Mouse (Mus musculus) liver, adult (tissue): Measurements from ENCODE around the gene Acvr2a.

Source experiments
- GATA4 ChIP-seq: IDR thresholded peaks from 2 replicates; pipeline ENCODE4 v1.6.1; 2014; ENCODE audit warnings: mild to moderate bottlenecking, low read length; ENCODE audit not compliant: insufficient replicate concordance

The Acvr2a gene

GRCm38 (mm10) chr2:48833884-48834450 lies 20.1 kb downstream of the Acvr2a start:
- TF ChIP-seq GATA4: no peak

- no peak for TF ChIP-seq GATA4
These were observed 27.9 kb downstream of the Acvr2a start for GRCm38 (mm10) chr2:48841611-48842470.

- TF ChIP-seq GATA4: no peak
These were observed 32.9 kb downstream of the Acvr2a start for GRCm38 (mm10) chr2:48846689-48847398.

- TF ChIP-seq GATA4: no peak
These were observed 54.4 kb downstream of the Acvr2a start for GRCm38 (mm10) chr2:48868199-48868913.

- no peak for TF ChIP-seq GATA4
These were observed 72.0 kb downstream of the Acvr2a start for GRCm38 (mm10) chr2:48885945-48886344.

GRCm38 (mm10) chr2:48895186-48895585 lies 81.3 kb downstream of the Acvr2a start:
- TF ChIP-seq GATA4: no peak

- TF ChIP-seq GATA4: no peak
These were observed 95.0 kb downstream of the Acvr2a start for GRCm38 (mm10) chr2:48908866-48909265.

GRCm38 (mm10) chr2:48914185-48914584 lies 100.3 kb downstream of the Acvr2a start:
- no peak for TF ChIP-seq GATA4

GRCm38 (mm10) chr2:48915832-48916231 lies 101.9 kb downstream of the Acvr2a start:
- no peak for TF ChIP-seq GATA4

- TF ChIP-seq GATA4: no peak
These were observed 121.1 kb downstream of the Acvr2a start for GRCm38 (mm10) chr2:48935058-48935457.

- TF ChIP-seq GATA4: no peak
These were observed 133.9 kb downstream of the Acvr2a start for GRCm38 (mm10) chr2:48947761-48948160.

GRCm38 (mm10) chr2:48948841-48949584 lies 135.1 kb downstream of the Acvr2a start, which contains the start of gene Mbd5:
Gene Mbd5 (plus strand): TSS chr2:48949508.
- TF ChIP-seq GATA4: no peak; the same call in 1 of the 2 replicates

- TF ChIP-seq GATA4: no peak
These were observed 135.9 kb downstream of the Acvr2a start for GRCm38 (mm10) chr2:48949743-48950251.

- TF ChIP-seq GATA4: no peak
These were observed 136.2 kb downstream of the Acvr2a start, which contains the start of gene Orc4 for GRCm38 (mm10) chr2:48950252-48950315. Gene Orc4 (minus strand): TSS chr2:48950277.
